Mouse (Mus musculus): ENCODE measurements around the gene Ncln. TPM values are rescaled to one million over a fixed set of nuclear protein-coding genes. Genes with fewer than 3 reads are reported as not detected.

Gene Ncln
- polyA plus RNA-seq, 1 experiment from 2014 or later, result 68.5 TPM

Small RNA genes within 50 kb of the gene (microRNA-seq; reads per million reads assigned to microRNA genes)
- not detected for gene Gm25595

Other genes with a start within 250 kb of the Ncln start
- gene Matk, start 243.5 kb downstream of the Ncln start, polyA plus RNA-seq (2015; fragmentation: Nextera tagmentation; extraction: Ambion mirVana), result 37.1 and 48.3 TPM in 2 replicates
- gene Mrpl54, start 229.5 kb downstream of the Ncln start, polyA plus RNA-seq (2015; fragmentation: Nextera tagmentation; extraction: Ambion mirVana), result 155 and 160 TPM in 2 replicates
- gene Apba3, start 229.4 kb downstream of the Ncln start, polyA plus RNA-seq (2015; fragmentation: Nextera tagmentation; extraction: Ambion mirVana), result 38.0 and 39.1 TPM in 2 replicates
- 4.1 and 7.9 TPM in 2 replicates for gene Tjp3, start 204.8 kb downstream of the Ncln start, polyA plus RNA-seq (2015; fragmentation: Nextera tagmentation; extraction: Ambion mirVana)
- 116 and 124 TPM in 2 replicates for gene Pip5k1c, start 203.4 kb downstream of the Ncln start, polyA plus RNA-seq (2015; fragmentation: Nextera tagmentation; extraction: Ambion mirVana)
- gene Cactin, start 175.3 kb downstream of the Ncln start, polyA plus RNA-seq (2015; fragmentation: Nextera tagmentation; extraction: Ambion mirVana), result 27.8 and 34.0 TPM in 2 replicates
- gene Tbxa2r, start 167.7 kb downstream of the Ncln start, polyA plus RNA-seq (2015; fragmentation: Nextera tagmentation; extraction: Ambion mirVana), result 5.5 and 11.4 TPM in 2 replicates
- gene Gipc3, start 153.1 kb downstream of the Ncln start, polyA plus RNA-seq (2015; fragmentation: Nextera tagmentation; extraction: Ambion mirVana), result not detected in 2 replicates
- gene Hmg20b, start 145.9 kb downstream of the Ncln start, polyA plus RNA-seq (2015; fragmentation: Nextera tagmentation; extraction: Ambion mirVana), result 31.0 and 48.9 TPM in 2 replicates
- 22.9 and 29.4 TPM in 2 replicates for gene Mfsd12, start 138.9 kb downstream of the Ncln start, polyA plus RNA-seq (2015; fragmentation: Nextera tagmentation; extraction: Ambion mirVana)
- gene 4930404N11Rik, start 130.6 kb downstream of the Ncln start, polyA plus RNA-seq (2015; fragmentation: Nextera tagmentation; extraction: Ambion mirVana), result 1.3 and 1.5 TPM in 2 replicates
- 132 and 146 TPM in 2 replicates for gene Fzr1, start 117.9 kb downstream of the Ncln start, polyA plus RNA-seq (2015; fragmentation: Nextera tagmentation; extraction: Ambion mirVana)
- 101 TPM in 2 replicates for gene Dohh, start 112.0 kb downstream of the Ncln start, polyA plus RNA-seq (2015; fragmentation: Nextera tagmentation; extraction: Ambion mirVana)
- gene Gm48551, start 111.9 kb downstream of the Ncln start, polyA plus RNA-seq (2015; fragmentation: Nextera tagmentation; extraction: Ambion mirVana), result 5.7 and 7.2 TPM in 2 replicates
- gene Gm48552, start 107.4 kb downstream of the Ncln start, polyA plus RNA-seq (2015; fragmentation: Nextera tagmentation; extraction: Ambion mirVana), result 3.4 and 3.6 TPM in 2 replicates
- 2.5 and 9.3 TPM in 2 replicates for gene Smim24, start 103.3 kb downstream of the Ncln start, polyA plus RNA-seq (2015; fragmentation: Nextera tagmentation; extraction: Ambion mirVana)
- gene Nfic, start 40.8 kb downstream of the Ncln start, polyA plus RNA-seq (2015; fragmentation: Nextera tagmentation; extraction: Ambion mirVana), result 35.0 and 35.8 TPM in 2 replicates
- 54.8 and 62.5 TPM in 2 replicates for gene Celf5, start 13.7 kb downstream of the Ncln start, polyA plus RNA-seq (2015; fragmentation: Nextera tagmentation; extraction: Ambion mirVana)
- 0.69 and 2.1 TPM in 2 replicates for gene S1pr4, start 3.7 kb upstream of the Ncln start, polyA plus RNA-seq (2015; fragmentation: Nextera tagmentation; extraction: Ambion mirVana)
- 1.7 and 2.6 TPM in 2 replicates for gene Gna15, start 27.8 kb upstream of the Ncln start, polyA plus RNA-seq (2015; fragmentation: Nextera tagmentation; extraction: Ambion mirVana)
- 91.1 and 102 TPM in 2 replicates for gene Gna11, start 48.8 kb upstream of the Ncln start, polyA plus RNA-seq (2015; fragmentation: Nextera tagmentation; extraction: Ambion mirVana)
- gene Aes, start 63.1 kb upstream of the Ncln start, polyA plus RNA-seq (2015; fragmentation: Nextera tagmentation; extraction: Ambion mirVana), result 771 and 825 TPM in 2 replicates
- 41.8 and 49.9 TPM in 2 replicates for gene Tle2, start 78.2 kb upstream of the Ncln start, polyA plus RNA-seq (2015; fragmentation: Nextera tagmentation; extraction: Ambion mirVana)
- gene Tle6, start 104.7 kb upstream of the Ncln start, polyA plus RNA-seq (2015; fragmentation: Nextera tagmentation; extraction: Ambion mirVana), result 5.7 and 7.3 TPM in 2 replicates
- gene BC025920, start 109.9 kb upstream of the Ncln start, polyA plus RNA-seq (2015; fragmentation: Nextera tagmentation; extraction: Ambion mirVana), result 1.3 and 2.3 TPM in 2 replicates
- gene Sirt6, start 131.4 kb upstream of the Ncln start, polyA plus RNA-seq (2015; fragmentation: Nextera tagmentation; extraction: Ambion mirVana), result 45.6 and 51.8 TPM in 2 replicates
- 19.0 and 24.2 TPM in 2 replicates for gene Ankrd24, start 132.1 kb upstream of the Ncln start, polyA plus RNA-seq (2015; fragmentation: Nextera tagmentation; extraction: Ambion mirVana)
- 6.6 and 6.9 TPM in 2 replicates for gene Gm10778, start 152.7 kb upstream of the Ncln start, polyA plus RNA-seq (2015; fragmentation: Nextera tagmentation; extraction: Ambion mirVana)
- 16.2 and 16.4 TPM in 2 replicates for gene Zfp433, start 208.4 kb upstream of the Ncln start, polyA plus RNA-seq (2015; fragmentation: Nextera tagmentation; extraction: Ambion mirVana)